Mouse (Mus musculus) testis, adult 2 months (tissue): ENCODE measurements at regions not wholly inside any gene's neighbourhood (a gene's known extent, or its start where the extent isn't known, plus 50 kb on each side); places are given as distances from the start of the nearest gene placed in this dataset.
A peak's percentile ranks its signal among the peaks of the same experiment; 100 is the strongest.

Experiments used
- H3K27ac ChIP-seq: fragments of 200-500 bp; 2 replicates; pipeline ENCODE4 v1.5.1; 2012; ENCODE audit warnings: low read depth, low read length; ENCODE audit not compliant: control insufficient read depth, insufficient read depth
- H3K27me3 ChIP-seq: fragments of 200-500 bp; 2 replicates; pipeline ENCODE4 v1.6.1; 2012; ENCODE audit warnings: mild to moderate bottlenecking, low read length, moderate library complexity; ENCODE audit not compliant: control insufficient read depth, insufficient read depth
- H3K36me3 ChIP-seq: fragments of 200-500 bp; 2 replicates; pipeline ENCODE4 v1.6.1; 2012; ENCODE audit warnings: mild to moderate bottlenecking, low read length; ENCODE audit not compliant: control insufficient read depth, insufficient read depth
- H3K4me1 ChIP-seq: fragments of 200-500 bp; 2 replicates; pipeline ENCODE4 v1.6.1; 2012; ENCODE audit warnings: low read length; ENCODE audit not compliant: control insufficient read depth, insufficient read depth
- H3K4me3 ChIP-seq: fragments of 200-500 bp; 2 replicates; pipeline ENCODE4 v1.5.1; 2012; ENCODE audit warnings: low read depth, mild to moderate bottlenecking, low read length, moderate library complexity, mixed read lengths; ENCODE audit not compliant: control insufficient read depth
- CTCF ChIP-seq: fragments of 200-500 bp; IDR thresholded peaks from 2 replicates; pipeline ENCODE4 v1.5.1; 2012; ENCODE audit warnings: low read depth, mild to moderate bottlenecking, inconsistent platforms, low read length, moderate library complexity; ENCODE audit not compliant: control insufficient read depth, insufficient read depth, insufficient replicate concordance
- POLR2A ChIP-seq: fragments of 200-500 bp; IDR thresholded peaks from 2 replicates; pipeline ENCODE4 v1.6.1; 2012; ENCODE audit warnings: low read depth, mild to moderate bottlenecking, inconsistent platforms, low read length, moderate library complexity; ENCODE audit not compliant: control insufficient read depth

GRCm38 (mm10) chr15:36367296-36367695, 640.3 kb downstream of the Zfp706 start:
- Histone ChIP-seq H3K4me1 (no peaks in the 10 kb centered on the region), H3K36me3 (no peaks in the 10 kb centered on the region)

DNA sequence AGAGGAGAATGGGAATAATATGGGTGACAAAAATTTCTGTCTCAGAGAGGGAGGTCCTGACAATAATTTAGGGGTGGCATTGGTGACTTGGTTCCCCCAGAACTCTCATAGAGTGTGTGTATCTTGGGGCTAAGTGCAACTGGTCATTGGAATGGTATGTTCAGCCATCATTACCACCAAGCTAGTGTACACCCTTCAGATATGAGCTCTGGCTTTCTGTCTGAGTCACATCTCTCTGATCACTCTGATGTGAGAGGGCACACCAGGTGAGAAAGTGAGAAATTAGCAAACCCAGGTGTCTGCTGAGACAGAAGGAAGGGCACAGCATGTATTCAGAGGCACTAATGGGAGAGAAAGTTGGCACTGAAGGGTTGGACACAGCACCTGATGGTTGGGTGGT, 642.8 kb downstream of the Zfp706 start:
- Histone ChIP-seq H3K4me1 (no peaks in the 10 kb centered on the region), H3K4me3 (peak overlapping the region; percentile 34; the same call in 1 of the 2 replicates), H3K27ac (no peak overlapping the region), H3K36me3 (no peaks in the 10 kb centered on the region), H3K27me3 (no peaks in the 10 kb centered on the region)
- TF ChIP-seq POLR2A: no peak
- TF ChIP-seq CTCF: no peak

More at GRCm38 (mm10) chr15:36367296-36367695, 640.3 kb downstream of the Zfp706 start:
- TF ChIP-seq CTCF (no peak), POLR2A (no peak)
- Histone ChIP-seq H3K27me3 (no peaks in the 10 kb centered on the region), H3K4me3 (peak overlapping the region; percentile 78; the same call in 1 of the 2 replicates), H3K27ac (no peak overlapping the region)

GRCm38 (mm10) chr15:36364062-36364461, 643.5 kb downstream of the Zfp706 start:
- Histone ChIP-seq H3K4me1 (no peaks in the 10 kb centered on the region), H3K4me3 (no peak overlapping the region), H3K36me3 (no peaks in the 10 kb centered on the region), H3K27me3 (no peaks in the 10 kb centered on the region), H3K27ac (no peak overlapping the region)
- no peak for TF ChIP-seq POLR2A
- no peak for TF ChIP-seq CTCF

GRCm38 (mm10) chr15:36362911-36363565, 644.5 kb downstream of the Zfp706 start:
- Histone ChIP-seq H3K27ac (no peak overlapping the region), H3K4me3 (no peak overlapping the region), H3K4me1 (no peaks in the 10 kb centered on the region), H3K36me3 (no peaks in the 10 kb centered on the region), H3K27me3 (no peaks in the 10 kb centered on the region)
- no peak for TF ChIP-seq POLR2A

DNA sequence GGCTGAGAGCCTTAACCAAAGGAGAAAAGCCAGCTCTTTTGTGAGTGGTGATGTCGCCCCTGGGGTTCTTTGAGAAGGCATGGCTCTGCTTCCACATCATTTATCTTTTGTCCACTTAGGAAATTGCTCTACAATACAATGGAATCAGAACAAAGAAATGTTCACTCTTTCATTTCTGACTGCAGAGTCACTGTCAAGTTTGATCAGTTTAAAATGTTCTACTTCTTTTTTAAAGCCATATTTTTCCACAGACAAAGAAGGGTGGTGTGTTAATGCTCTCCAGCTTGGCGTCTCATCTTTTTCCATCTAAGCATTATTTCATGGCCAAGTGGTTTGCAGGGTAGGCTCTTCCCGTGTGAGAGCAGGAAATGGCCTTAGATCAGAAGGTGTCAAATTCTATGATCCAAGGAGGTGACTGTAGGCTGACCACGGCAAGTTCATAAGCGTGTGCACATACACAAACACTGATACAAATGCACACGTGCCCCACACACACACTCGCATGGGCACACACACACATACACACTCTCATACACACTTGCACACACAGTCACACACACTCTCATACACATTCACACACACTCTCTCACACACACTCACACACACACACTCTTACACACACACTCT, 645.9 kb downstream of the Zfp706 start:
- no peak overlapping the region for H3K27ac ChIP-seq

GRCm38 (mm10) chr15:36360694-36361521, 646.7 kb downstream of the Zfp706 start:
- Histone ChIP-seq H3K27me3 (no peaks in the 10 kb centered on the region), H3K36me3 (no peaks in the 10 kb centered on the region), H3K27ac (no peak overlapping the region), H3K4me1 (no peaks in the 10 kb centered on the region), H3K4me3 (no peak overlapping the region)
- TF ChIP-seq POLR2A (no peak), CTCF (no peak)

More for the DNA sequence above, 645.9 kb downstream of the Zfp706 start:
- no peaks in the 10 kb centered on the region for H3K36me3 ChIP-seq
- H3K4me1 ChIP-seq: no peaks in the 10 kb centered on the region
- no peaks in the 10 kb centered on the region for H3K27me3 ChIP-seq
- H3K4me3 ChIP-seq: no peak overlapping the region
- TF ChIP-seq CTCF: no peak
- no peak for TF ChIP-seq POLR2A

DNA sequence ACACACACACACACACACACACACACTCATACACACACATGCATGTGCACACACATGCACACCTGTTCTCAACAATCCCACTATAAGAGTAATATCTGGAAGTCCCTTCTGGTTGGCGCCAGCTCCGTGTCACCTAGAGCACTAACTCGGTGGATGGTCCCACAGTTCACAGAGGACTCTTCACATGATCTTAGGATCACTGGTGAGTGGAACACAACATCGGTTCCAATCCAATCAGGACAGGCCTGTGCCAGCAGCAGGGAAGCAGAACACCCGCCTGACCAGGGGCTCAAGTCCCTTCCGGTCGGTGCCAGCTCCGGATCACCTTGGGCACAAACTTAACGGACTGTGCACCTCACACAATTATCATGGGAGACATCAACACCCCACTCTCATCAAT, 651.7 kb downstream of the Zfp706 start:
- H3K36me3 ChIP-seq: no peaks in the 10 kb centered on the region
- H3K27ac ChIP-seq: no peak overlapping the region
- no peaks in the 10 kb centered on the region for H3K27me3 ChIP-seq
- TF ChIP-seq CTCF (no peak), POLR2A (no peak)
- peaks cover 2% of the 10 kb centered on the region; the same call in 1 of the 2 replicates for H3K4me1 ChIP-seq
- H3K4me3 ChIP-seq: no peak overlapping the region
